Mouse (Mus musculus) natural killer cell, adult 2 months (primary cell): ENCODE data around the gene Fdx1l.

Experiments
- DNase-seq, 2 experiments: peaks; one replicate each; pipeline ENCODE4 v3.0.0; 2022; ENCODE audit warnings: low spot score in 2 of 2

Fdx1l gene

GRCm38 (mm10) chr9:21073044-21073840, at the start of gene Fdx1l, which contains the start of gene Gm49373:
TSS of gene Fdx1l (minus strand) at chr9:21073614.
TSS of gene Gm49373 (minus strand) at chr9:21073096.
- peak; percentile 80 to 82 for DNase-seq

- no peak for DNase-seq
Measured at GRCm38 (mm10) chr9:21121483-21121882, 48.1 kb upstream of the Fdx1l start.

GRCm38 (mm10) chr9:21117073-21117472, 43.7 kb upstream of the Fdx1l start:
- DNase-seq: no peak

GRCm38 (mm10) chr9:21115105-21115504, 41.7 kb upstream of the Fdx1l start:
- DNase-seq: no peak

GRCm38 (mm10) chr9:21114190-21114589, 40.8 kb upstream of the Fdx1l start:
- DNase-seq: no peak

GRCm38 (mm10) chr9:21113751-21114150, 40.3 kb upstream of the Fdx1l start:
- no peak for DNase-seq

- no peak for DNase-seq
Measured at GRCm38 (mm10) chr9:21107607-21108237, 34.3 kb upstream of the Fdx1l start.

- DNase-seq: no peak
Measured at GRCm38 (mm10) chr9:21105760-21106564, 32.5 kb upstream of the Fdx1l start.

GRCm38 (mm10) chr9:21104814-21105213, 31.4 kb upstream of the Fdx1l start:
- DNase-seq: no peak

GRCm38 (mm10) chr9:21102076-21102475, 28.7 kb upstream of the Fdx1l start:
- DNase-seq: no peak

- DNase-seq: no peak
Measured at GRCm38 (mm10) chr9:21100447-21101161, 27.2 kb upstream of the Fdx1l start.

- no peak for DNase-seq
Measured at GRCm38 (mm10) chr9:21097793-21098192, 24.4 kb upstream of the Fdx1l start.

- no peak for DNase-seq
Measured at GRCm38 (mm10) chr9:21095958-21096357, 22.5 kb upstream of the Fdx1l start.

GRCm38 (mm10) chr9:21093423-21093822, 20.0 kb upstream of the Fdx1l start:
- DNase-seq: no peak

- DNase-seq: peak; percentile 98
Measured at GRCm38 (mm10) chr9:21091707-21092320, 18.4 kb upstream of the Fdx1l start, which contains the start of the genes Gm38431 and Raver1. TSS of gene Gm38431 (minus strand) at chr9:21091997. TSS of gene Raver1 (minus strand) at chr9:21092008.

GRCm38 (mm10) chr9:21090972-21091706, 17.7 kb upstream of the Fdx1l start:
- DNase-seq: no peak

GRCm38 (mm10) chr9:21090537-21090936, 17.1 kb upstream of the Fdx1l start:
- no peak for DNase-seq

- DNase-seq: no peak
Measured at GRCm38 (mm10) chr9:21083324-21083723, 9.9 kb upstream of the Fdx1l start.

GRCm38 (mm10) chr9:21081127-21081526, 7.7 kb upstream of the Fdx1l start:
- no peak for DNase-seq

GRCm38 (mm10) chr9:21075625-21076024, 2.2 kb upstream of the Fdx1l start:
- no peak for DNase-seq
